Mouse (Mus musculus): Measurements from ENCODE around the gene Col26a1. TPM values are rescaled to one million over a fixed set of nuclear protein-coding genes. Genes with fewer than 3 reads are reported as not detected.
"Not testable (repeated sequence)": the region's sequence is repeated elsewhere in the genome, so short reads cannot be mapped to it uniquely, and the experiment has no call there.

Gene Col26a1
- polyA plus RNA-seq, 1 experiment from 2014 or later = 15.3 TPM

DNA sequence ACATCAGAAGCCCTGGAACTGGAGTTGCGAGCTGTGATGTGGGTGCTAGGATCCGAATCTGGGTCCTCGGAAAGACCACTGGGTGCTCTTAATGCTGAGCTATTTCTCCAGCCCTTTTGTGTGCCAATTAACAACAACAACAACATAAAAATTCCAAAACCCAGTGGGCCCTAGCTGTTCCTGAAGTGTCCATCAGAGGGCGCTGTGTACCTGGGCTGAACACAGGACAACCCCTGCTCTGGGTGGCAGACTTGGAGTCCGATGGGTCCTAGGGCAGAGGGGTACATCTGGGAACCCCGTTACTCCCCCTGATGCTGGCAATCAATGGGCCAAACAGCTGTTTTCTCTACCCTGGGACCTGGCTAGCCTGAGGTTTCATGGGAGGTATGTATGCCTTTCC lies 123.2 kb downstream of the Col26a1 start:
- ATAC-seq (replicated peaks) = no peak
- no peaks in the 10 kb centered on the region for H3K36me3 ChIP-seq
- H3K4me1 ChIP-seq = no peaks in the 10 kb centered on the region
- 45% methylated on average over 6 of the region's 6 CpGs for WGBS
- no peaks in the 10 kb centered on the region for H3K27me3 ChIP-seq
- no peak overlapping the region for H3K4me2 ChIP-seq (replicated peaks)
- H3K9me3 ChIP-seq = no peaks in the 10 kb centered on the region
- H3K4me3 ChIP-seq = no peak overlapping the region
- H3K9ac ChIP-seq (replicated peaks) = no peak overlapping the region
- H3K27ac ChIP-seq (replicated peaks) = no peak overlapping the region

DNA sequence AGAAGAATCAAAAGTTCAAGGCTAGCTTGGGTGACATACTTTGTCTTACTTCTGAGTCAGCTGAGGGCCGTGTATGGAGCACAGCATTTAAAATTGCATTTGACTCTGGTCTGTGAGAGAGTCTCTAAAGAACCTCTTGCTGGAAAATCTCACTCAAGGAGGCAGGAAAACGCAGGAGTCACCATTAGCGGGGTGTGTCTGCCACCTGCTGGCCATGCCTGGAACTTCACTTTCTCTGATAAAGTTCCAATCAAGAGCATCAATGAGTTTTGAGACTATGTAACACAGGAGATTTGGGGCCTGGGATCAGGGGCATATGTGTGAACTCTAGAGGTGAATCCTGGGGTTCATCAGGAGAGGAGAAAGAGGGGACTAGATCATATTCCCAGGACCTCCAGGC lies 127.3 kb downstream of the Col26a1 start:
- H3K4me1 ChIP-seq = no peaks in the 10 kb centered on the region
- H3K9ac ChIP-seq (replicated peaks) = no peak overlapping the region
- H3K27ac ChIP-seq (replicated peaks) = no peak overlapping the region
- H3K4me2 ChIP-seq (replicated peaks) = no peak overlapping the region
- H3K36me3 ChIP-seq = no peaks in the 10 kb centered on the region
- no peaks in the 10 kb centered on the region for H3K9me3 ChIP-seq
- WGBS = 6% methylated on average over 3 of the region's 3 CpGs
- no peak for ATAC-seq (replicated peaks)
- H3K4me3 ChIP-seq = no peak overlapping the region
- no peaks in the 10 kb centered on the region for H3K27me3 ChIP-seq

DNA sequence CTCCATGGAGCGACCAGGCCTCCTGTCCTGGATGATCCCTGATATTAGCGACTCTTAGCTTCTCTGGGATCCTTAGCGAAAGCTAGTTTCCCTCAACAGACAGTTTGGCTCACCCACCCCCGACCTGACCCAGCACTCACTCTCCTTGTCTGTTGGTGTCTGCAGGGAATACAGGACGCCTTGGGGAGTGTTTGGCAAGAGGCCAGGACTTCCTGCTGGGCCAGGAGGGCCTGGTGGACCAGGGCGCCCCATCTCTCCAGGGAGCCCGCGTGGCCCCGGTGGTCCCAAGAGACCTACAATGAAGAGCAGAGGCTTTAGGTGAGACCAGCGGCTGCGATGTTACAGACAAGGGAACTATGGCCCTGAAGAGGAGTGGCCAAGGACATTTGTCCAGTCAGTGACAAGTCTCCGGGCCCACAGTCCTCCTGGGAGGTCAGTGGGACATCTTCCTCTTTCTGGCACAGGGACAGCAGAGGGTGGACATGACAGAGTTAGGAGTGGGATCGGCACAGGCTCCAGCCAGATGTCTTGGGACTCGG lies 128.9 kb downstream of the Col26a1 start:
- no peak for ATAC-seq (replicated peaks)
- 68% methylated on average over 14 of the region's 14 CpGs for WGBS
- H3K4me2 ChIP-seq (replicated peaks) = no peak overlapping the region
- no peaks in the 10 kb centered on the region for H3K36me3 ChIP-seq
- no peak overlapping the region for H3K9ac ChIP-seq (replicated peaks)
- H3K27me3 ChIP-seq = no peaks in the 10 kb centered on the region
- no peak overlapping the region for H3K4me3 ChIP-seq
- no peaks in the 10 kb centered on the region for H3K4me1 ChIP-seq
- H3K27ac ChIP-seq (replicated peaks) = no peak overlapping the region
- H3K9me3 ChIP-seq = no peaks in the 10 kb centered on the region

- 77% methylated on average over 7 of the region's 7 CpGs for WGBS
- H3K9ac ChIP-seq (replicated peaks); H3K9me3 ChIP-seq; H3K4me2 ChIP-seq (replicated peaks); H3K4me1 ChIP-seq; ATAC-seq (replicated peaks); H3K36me3 ChIP-seq; H3K27me3 ChIP-seq; H3K27ac ChIP-seq (replicated peaks); H3K4me3 ChIP-seq: not testable (repeated sequence)
These were observed 129.8 kb downstream of the Col26a1 start for GRCm38 (mm10) chr5:136753176-136753575.

DNA sequence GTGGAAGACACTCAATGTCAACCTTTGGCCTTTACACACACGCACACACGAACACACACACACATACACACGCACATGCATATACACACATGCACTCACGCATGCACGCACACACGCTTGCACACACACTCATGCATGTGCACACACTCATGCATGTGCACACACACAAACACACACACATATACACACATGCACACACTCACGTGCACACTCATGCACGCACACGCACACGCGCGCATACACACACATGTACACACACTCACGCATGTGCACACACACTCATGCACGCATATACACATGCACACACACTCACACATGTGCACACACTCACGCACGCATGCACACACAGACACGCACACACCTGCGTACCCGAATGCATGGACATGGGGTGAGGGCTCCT lies 130.9 kb downstream of the Col26a1 start:
- no peak overlapping the region for H3K4me3 ChIP-seq
- H3K27me3 ChIP-seq = no peaks in the 10 kb centered on the region
- no peaks in the 10 kb centered on the region for H3K36me3 ChIP-seq
- H3K9ac ChIP-seq (replicated peaks) = no peak overlapping the region
- no peak overlapping the region for H3K27ac ChIP-seq (replicated peaks)
- 98% methylated on average over 19 of the region's 19 CpGs for WGBS
- no peak for ATAC-seq (replicated peaks)
- H3K9me3 ChIP-seq = no peaks in the 10 kb centered on the region
- no peak overlapping the region for H3K4me2 ChIP-seq (replicated peaks)
- H3K4me1 ChIP-seq = no peaks in the 10 kb centered on the region

DNA sequence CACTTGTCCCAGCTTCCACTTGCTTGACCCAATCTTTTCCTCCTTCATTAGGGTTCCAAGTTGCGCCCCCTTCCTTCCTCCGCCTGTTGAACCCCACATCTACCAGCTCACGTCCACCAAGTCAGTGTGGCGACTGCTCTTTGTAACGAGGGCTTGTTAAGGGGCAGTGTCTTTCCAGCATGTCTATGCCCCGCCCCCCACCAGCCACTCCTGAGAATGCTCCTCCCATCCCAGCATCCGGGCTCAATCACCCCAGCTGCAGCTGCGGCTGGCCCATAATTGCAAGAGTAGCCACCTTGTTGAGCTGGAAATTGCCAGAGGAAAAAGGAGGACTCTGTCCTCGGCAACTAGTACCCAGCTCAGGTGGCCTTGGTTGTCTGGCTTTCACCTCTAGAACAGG lies 136.4 kb downstream of the Col26a1 start:
- 67% methylated on average over 9 of the region's 9 CpGs for WGBS
- Histone ChIP-seq H3K9me3 (no peaks in the 10 kb centered on the region), H3K36me3 (no peaks in the 10 kb centered on the region), H3K4me1 (no peaks in the 10 kb centered on the region), H3K27me3 (no peaks in the 10 kb centered on the region), H3K4me3 (no peak overlapping the region), H3K9ac (replicated peaks) (no peak overlapping the region), H3K4me2 (replicated peaks) (no peak overlapping the region), H3K27ac (replicated peaks) (no peak overlapping the region)
- ATAC-seq (replicated peaks) = no peak

DNA sequence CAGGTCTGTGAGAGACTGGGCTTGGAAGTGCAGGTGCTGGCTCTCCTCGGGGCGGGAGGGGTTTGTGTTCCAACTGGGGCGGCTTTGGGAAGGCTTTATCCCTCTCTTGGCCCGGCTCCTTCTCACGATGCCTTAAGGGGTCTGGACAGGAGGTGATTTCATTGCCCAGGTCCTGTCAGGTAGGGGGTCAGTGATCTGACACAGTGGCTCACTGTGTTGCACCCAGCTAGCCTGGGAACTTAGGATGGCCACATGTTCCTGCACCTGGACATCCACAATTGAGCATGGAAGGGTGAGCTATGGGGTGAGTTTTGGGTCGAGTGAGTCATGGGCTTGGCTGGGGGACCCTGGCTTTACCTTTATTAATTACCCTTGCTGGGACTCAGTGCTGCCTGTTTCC lies 144.1 kb downstream of the Col26a1 start:
- H3K4me3 ChIP-seq = no peak overlapping the region
- ATAC-seq (replicated peaks) = no peak
- H3K27me3 ChIP-seq = no peaks in the 10 kb centered on the region
- no peaks in the 10 kb centered on the region for H3K4me1 ChIP-seq
- no peaks in the 10 kb centered on the region for H3K9me3 ChIP-seq
- H3K36me3 ChIP-seq = no peaks in the 10 kb centered on the region
- no peak overlapping the region for H3K4me2 ChIP-seq (replicated peaks)
- H3K9ac ChIP-seq (replicated peaks) = no peak overlapping the region
- 50% methylated on average over 6 of the region's 6 CpGs for WGBS
- H3K27ac ChIP-seq (replicated peaks) = no peak overlapping the region

- H3K4me1 ChIP-seq, H3K27me3 ChIP-seq: not testable (repeated sequence)
- WGBS = 84% methylated on average over 5 of the region's 5 CpGs
These were observed 156.7 kb downstream of the Col26a1 start for GRCm38 (mm10) chr5:136726271-136726670.

GRCm38 (mm10) chr5:136721596-136721995 lies 161.4 kb downstream of the Col26a1 start:
- Histone ChIP-seq H3K4me1 (peaks cover 4% of the 10 kb centered on the region; the same call in 1 of the 2 replicates), H3K36me3 (no peaks in the 10 kb centered on the region), H3K4me2 (replicated peaks) (no peak overlapping the region), H3K9ac (replicated peaks) (no peak overlapping the region), H3K27me3 (no peaks in the 10 kb centered on the region), H3K27ac (replicated peaks) (no peak overlapping the region), H3K4me3 (no peak overlapping the region), H3K9me3 (no peaks in the 10 kb centered on the region)
- ATAC-seq (replicated peaks) = no peak
- WGBS = 80% methylated on average over 5 of the region's 5 CpGs

More at GRCm38 (mm10) chr5:136726271-136726670, 156.7 kb downstream of the Col26a1 start:
- not testable (repeated sequence) for H3K4me3 ChIP-seq; H3K27ac ChIP-seq (replicated peaks); H3K36me3 ChIP-seq; H3K4me2 ChIP-seq (replicated peaks); ATAC-seq (replicated peaks); H3K9ac ChIP-seq (replicated peaks); H3K9me3 ChIP-seq

- Histone ChIP-seq H3K27ac (replicated peaks) (no peak overlapping the region), H3K9ac (replicated peaks) (no peak overlapping the region), H3K36me3 (no peaks in the 10 kb centered on the region), H3K4me1 (peaks cover 14% of the 10 kb centered on the region), H3K9me3 (no peaks in the 10 kb centered on the region), H3K27me3 (peaks cover 9% of the 10 kb centered on the region; the same call in 1 of the 2 replicates), H3K4me2 (replicated peaks) (no peak overlapping the region), H3K4me3 (no peak overlapping the region)
- 55% methylated on average over 8 of the region's 8 CpGs for WGBS
- no peak for ATAC-seq (replicated peaks)
These were observed 164.4 kb downstream of the Col26a1 start for GRCm38 (mm10) chr5:136718656-136719055.

GRCm38 (mm10) chr5:136717573-136717854 lies 165.5 kb downstream of the Col26a1 start:
- peaks cover 9% of the 10 kb centered on the region; the same call in 1 of the 2 replicates for H3K27me3 ChIP-seq
- ATAC-seq (replicated peaks) = no peak
- no peaks in the 10 kb centered on the region for H3K9me3 ChIP-seq
- H3K4me2 ChIP-seq (replicated peaks) = no peak overlapping the region
- H3K36me3 ChIP-seq = no peaks in the 10 kb centered on the region
- H3K27ac ChIP-seq (replicated peaks) = no peak overlapping the region
- H3K4me1 ChIP-seq = peaks cover 14% of the 10 kb centered on the region
- WGBS = 77% methylated on average over 2 of the region's 2 CpGs
- no peak overlapping the region for H3K9ac ChIP-seq (replicated peaks)
- H3K4me3 ChIP-seq = no peak overlapping the region

DNA sequence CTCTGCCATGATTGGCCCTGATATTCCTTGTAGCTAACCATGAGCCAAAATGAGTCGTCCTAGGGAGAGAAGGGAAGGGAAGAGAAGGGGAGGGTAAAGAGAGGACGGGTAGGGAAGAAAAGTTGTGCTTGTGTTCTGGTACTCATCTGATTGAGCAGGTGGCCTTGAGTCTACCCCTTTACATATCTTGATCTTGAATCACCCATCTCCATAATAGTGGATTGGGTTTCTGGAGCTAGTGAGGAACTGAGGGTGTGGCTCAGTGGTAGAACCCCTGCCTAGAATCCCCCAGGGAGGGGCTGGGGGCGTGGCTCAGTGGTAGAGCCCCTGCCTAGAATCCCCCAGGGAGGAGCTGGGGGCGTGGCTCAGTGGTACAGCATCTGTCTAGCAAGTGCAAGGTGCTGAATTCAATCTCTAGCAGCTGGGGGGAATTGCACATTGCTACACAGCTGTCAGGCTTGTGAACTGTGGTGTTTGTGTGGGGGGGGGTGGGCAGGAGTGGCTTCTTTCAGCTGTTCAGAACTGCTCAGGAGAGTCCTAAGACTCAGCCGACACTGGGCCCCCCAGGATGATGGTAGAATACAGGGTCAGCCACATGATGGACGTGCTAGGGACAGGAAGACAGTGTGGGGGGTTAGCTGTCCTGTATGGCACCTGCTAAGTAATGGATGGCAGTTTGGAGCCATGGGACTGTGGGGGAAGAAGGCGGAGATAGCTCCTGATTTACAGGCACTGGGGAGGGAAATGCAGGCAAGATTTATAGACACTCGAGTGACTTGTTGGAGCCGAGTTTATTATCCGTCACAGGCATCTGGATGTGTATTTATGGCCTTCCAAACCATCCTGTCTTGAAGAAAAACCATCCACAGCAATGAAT lies 166.1 kb downstream of the Col26a1 start:
- WGBS = 70% methylated on average over 10 of the region's 10 CpGs

More for the DNA sequence above, 166.1 kb downstream of the Col26a1 start:
- no peak overlapping the region for H3K4me2 ChIP-seq (replicated peaks)
- no peak overlapping the region for H3K9ac ChIP-seq (replicated peaks)
- H3K4me1 ChIP-seq = peaks cover 14% of the 10 kb centered on the region
- H3K9me3 ChIP-seq = no peaks in the 10 kb centered on the region
- H3K36me3 ChIP-seq = no peaks in the 10 kb centered on the region
- no peak overlapping the region for H3K4me3 ChIP-seq
- H3K27ac ChIP-seq (replicated peaks) = no peak overlapping the region
- peaks cover 9% of the 10 kb centered on the region; the same call in 1 of the 2 replicates for H3K27me3 ChIP-seq
- ATAC-seq (replicated peaks) = no peak

Data from forebrain, embryonic 15.5 days (tissue).